Mouse (Mus musculus): Measurements from ENCODE around the gene Cntnap4. TPM values are rescaled to one million over a fixed set of nuclear protein-coding genes. Genes with fewer than 3 reads are reported as not detected.

Cntnap4 gene
- total and polyA plus RNA-seq, 3 experiments: not detected

GRCm38 (mm10) chr8:112681757-112682156 lies 111.9 kb downstream of the Cntnap4 start:
- no peak for DNase-seq (ENCODE audit: extremely low read depth)
- Histone ChIP-seq H3K4me3 (replicated peaks in 1 of 3; ENCODE audit: low read depth in 2 of 3, low read length in 2 of 3, poor library complexity in 1 of 3) (no peak overlapping the region), H3K9ac (ENCODE audit: insufficient read depth, low read depth) (no peak overlapping the region), H3K27me3 (replicated peaks) (no peaks in the 10 kb centered on the region), H3K36me3 (replicated peaks in 1 of 2; ENCODE audit: control insufficient read depth in 1 of 2, insufficient read depth in 1 of 2, low read length in 1 of 2) (no peaks in the 10 kb centered on the region), H3K27ac (ENCODE audit: insufficient read depth, low read depth) (no peak overlapping the region), H3K9me3 (replicated peaks; ENCODE audit: low read length) (peaks cover 69% of the 10 kb centered on the region), H3K4me2 (ENCODE audit: insufficient read depth, low read depth, poor library complexity, severe bottlenecking) (no peak overlapping the region), H3K4me1 (ENCODE audit: control insufficient read depth in 1 of 2, insufficient read depth in 2 of 2) (no peaks in the 10 kb centered on the region), H3K79me2 (replicated peaks; ENCODE audit: control insufficient read depth, extremely low read depth, insufficient read depth, poor library complexity, severe bottlenecking) (no peaks in the 10 kb centered on the region)
- no peak for TF ChIP-seq MAZ (IDR thresholded peaks at IDR 0.05; ENCODE audit: low read depth, low read length)
- no peak for TF ChIP-seq ZNF384 (IDR thresholded peaks at IDR 0.05; ENCODE audit: low read depth, low read length)
- TF ChIP-seq ZKSCAN1 (IDR thresholded peaks at IDR 0.05; ENCODE audit: borderline replicate concordance, low read depth, low read length): no peak
- in situ Hi-C loops (cut with MboI; ENCODE audit: low pct_ligation_motif_present, low pct_unique_long_range_greater_than_20kb, low sequenced_read_pairs): no loop called here
- dilution Hi-C loops (cut with MboI; ENCODE audit: extremely low pct_ligation_motif_present, extremely low pct_unique_long_range_greater_than_20kb, low sequenced_read_pairs): no loop called here

- TF ChIP-seq NRF1 (IDR thresholded peaks at IDR 0.05; ENCODE audit: low read depth, low read length) (no peak), RAD21 (IDR thresholded peaks at IDR 0.05; ENCODE audit: low read depth, low read length) (no peak), USF2 (conservative IDR thresholded peaks at IDR 0.05; ENCODE audit: low read depth, low read length) (no peak), MAFK (IDR thresholded peaks at IDR 0.05; ENCODE audit: insufficient replicate concordance, low read length) (no peak), E2F4 (IDR thresholded peaks at IDR 0.05; ENCODE audit: insufficient replicate concordance, low read depth, low read length) (no peak), USF1 (IDR thresholded peaks at IDR 0.05; ENCODE audit: low read depth, low read length) (no peak), HCFC1 (IDR thresholded peaks at IDR 0.05; ENCODE audit: low read depth, low read length) (no peak), POLR2A (IDR thresholded peaks at IDR 0.05; ENCODE audit: low read depth, low read length) (no peak), EP300 (IDR thresholded peaks at IDR 0.05; ENCODE audit: low read length) (no peak), IRF4 (IDR thresholded peaks at IDR 0.05; ENCODE audit: low read depth, low read length) (no peak), ETS1 (conservative IDR thresholded peaks at IDR 0.05; ENCODE audit: low read depth, low read length) (no peak), POLR2AphosphoS2 (IDR thresholded peaks at IDR 0.05; ENCODE audit: low read depth, low read length) (no peak), PAX5 (IDR thresholded peaks at IDR 0.05; ENCODE audit: low read length) (no peak), KAT2A (IDR thresholded peaks at IDR 0.05; ENCODE audit: insufficient replicate concordance, low read length) (no peak), SIN3A (IDR thresholded peaks at IDR 0.05; ENCODE audit: low read length) (no peak), SMC3 (IDR thresholded peaks at IDR 0.05; ENCODE audit: low read depth, low read length) (no peak)
- Histone ChIP-seq H3K4me1 (ENCODE audit: control insufficient read depth in 1 of 2, insufficient read depth in 2 of 2) (no peaks in the 10 kb centered on the region), H3K27ac (ENCODE audit: insufficient read depth, low read depth) (no peak overlapping the region), H3K4me2 (ENCODE audit: insufficient read depth, low read depth, poor library complexity, severe bottlenecking) (no peak overlapping the region), H3K27me3 (replicated peaks) (no peaks in the 10 kb centered on the region), H3K4me3 (replicated peaks in 1 of 3; ENCODE audit: low read depth in 2 of 3, low read length in 2 of 3, poor library complexity in 1 of 3) (no peak overlapping the region), H3K9ac (ENCODE audit: insufficient read depth, low read depth) (no peak overlapping the region), H3K36me3 (replicated peaks in 1 of 2; ENCODE audit: control insufficient read depth in 1 of 2, insufficient read depth in 1 of 2, low read length in 1 of 2) (no peaks in the 10 kb centered on the region), H3K79me2 (replicated peaks; ENCODE audit: control insufficient read depth, extremely low read depth, insufficient read depth, poor library complexity, severe bottlenecking) (no peaks in the 10 kb centered on the region), H3K9me3 (replicated peaks; ENCODE audit: low read length) (peaks cover 37% of the 10 kb centered on the region)
- dilution Hi-C loops (cut with MboI; ENCODE audit: extremely low pct_ligation_motif_present, extremely low pct_unique_long_range_greater_than_20kb, low sequenced_read_pairs) (no loop called here), in situ Hi-C loops (cut with MboI; ENCODE audit: low pct_ligation_motif_present, low pct_unique_long_range_greater_than_20kb, low sequenced_read_pairs) (no loop called here)
- DNase-seq (ENCODE audit: extremely low read depth): no peak
These were observed 125.9 kb downstream of the Cntnap4 start for GRCm38 (mm10) chr8:112695708-112696107.
